Mouse (Mus musculus): Measurements from ENCODE around the gene Vasn.

Gene Vasn

DNA sequence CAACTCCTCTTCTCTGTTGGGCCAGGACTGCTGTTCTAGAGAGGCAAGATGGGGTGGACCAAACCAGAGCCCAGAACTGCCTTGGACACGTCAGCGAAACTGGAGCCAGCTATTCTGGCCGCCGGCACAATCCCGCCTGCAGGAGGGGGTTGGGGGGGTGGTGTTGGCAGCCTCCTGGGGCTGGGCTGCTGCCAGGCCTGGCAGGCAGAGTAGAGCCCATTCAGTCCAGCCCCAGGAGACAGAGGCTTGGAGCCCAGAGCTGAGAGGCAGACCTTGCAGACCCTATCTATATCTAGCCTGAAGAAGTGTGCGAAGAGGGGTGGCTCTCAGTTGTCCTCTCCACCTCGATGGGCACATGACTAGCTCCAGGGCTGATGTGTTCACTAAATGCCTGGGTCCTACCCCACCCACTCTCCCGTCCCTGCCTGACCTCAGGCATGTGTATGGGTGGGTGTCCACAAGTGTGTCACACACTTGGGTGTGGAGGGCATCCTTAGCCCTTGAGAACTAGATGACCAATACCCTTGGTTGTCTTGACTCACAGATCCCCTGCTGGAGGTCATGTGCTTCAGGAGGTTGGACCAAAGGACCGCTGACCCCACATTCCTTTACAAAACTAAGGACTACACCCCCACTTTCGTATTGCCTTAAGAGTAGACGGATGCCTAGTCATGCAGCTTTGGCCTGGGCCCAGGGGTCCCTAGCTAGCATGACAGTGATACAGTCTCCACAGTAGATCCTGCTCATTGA is 4.1 kb downstream of the Vasn start:
- peak; percentile 78 for DNase-seq (ENCODE audit: low spot score)

DNA sequence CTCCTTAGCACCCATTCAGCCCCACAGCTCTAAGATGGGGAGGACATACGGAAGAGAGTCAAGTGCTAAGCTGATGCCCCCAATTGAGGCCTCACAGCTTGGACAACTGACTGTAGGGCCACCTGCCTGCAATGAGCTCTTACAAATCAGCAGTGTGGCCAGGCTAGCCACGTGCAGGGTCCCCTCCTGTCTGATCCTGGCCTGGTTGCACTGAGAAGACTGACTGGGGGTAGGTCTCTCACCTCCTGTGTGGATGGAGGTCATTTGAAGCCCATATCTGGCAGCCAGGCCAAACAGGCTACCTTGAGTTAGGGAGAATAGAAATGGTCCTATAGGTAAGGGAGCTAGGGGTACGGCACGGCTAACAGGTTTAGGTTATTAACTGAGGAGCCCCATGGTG is 6.1 kb downstream of the Vasn start:
- DNase-seq (ENCODE audit: low spot score): no peak

- no peak for DNase-seq (ENCODE audit: low spot score)
Measured at GRCm38 (mm10) chr16:4646831-4647230, 7.1 kb downstream of the Vasn start.

DNA sequence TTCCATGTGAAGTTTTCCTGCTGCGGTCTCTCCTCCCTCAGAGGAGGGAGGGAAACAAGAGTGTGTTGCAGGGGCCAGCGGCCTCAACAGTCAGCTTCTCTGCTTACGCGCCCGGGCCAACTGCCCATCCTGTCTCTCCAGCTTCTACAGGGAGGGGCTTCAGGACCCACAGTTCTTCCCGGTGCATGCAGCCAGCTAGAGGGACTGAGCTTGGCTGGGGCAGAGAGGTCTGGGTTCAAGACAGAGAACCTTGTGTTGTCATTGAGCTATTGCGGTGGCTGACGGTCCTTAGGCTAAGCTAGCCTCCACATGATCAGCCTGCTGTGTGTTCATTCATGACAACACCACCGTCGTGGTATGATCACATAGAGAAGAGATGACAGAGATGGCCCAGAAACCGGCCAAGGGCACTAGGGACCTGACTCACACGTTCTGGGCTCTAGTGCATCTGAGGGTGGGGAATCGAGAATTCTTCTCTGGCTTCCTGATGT is 8.0 kb downstream of the Vasn start:
- DNase-seq (ENCODE audit: low spot score): no peak

- no peak for DNase-seq (ENCODE audit: low spot score)
Measured at GRCm38 (mm10) chr16:4648416-4649023, 8.8 kb downstream of the Vasn start.

DNA sequence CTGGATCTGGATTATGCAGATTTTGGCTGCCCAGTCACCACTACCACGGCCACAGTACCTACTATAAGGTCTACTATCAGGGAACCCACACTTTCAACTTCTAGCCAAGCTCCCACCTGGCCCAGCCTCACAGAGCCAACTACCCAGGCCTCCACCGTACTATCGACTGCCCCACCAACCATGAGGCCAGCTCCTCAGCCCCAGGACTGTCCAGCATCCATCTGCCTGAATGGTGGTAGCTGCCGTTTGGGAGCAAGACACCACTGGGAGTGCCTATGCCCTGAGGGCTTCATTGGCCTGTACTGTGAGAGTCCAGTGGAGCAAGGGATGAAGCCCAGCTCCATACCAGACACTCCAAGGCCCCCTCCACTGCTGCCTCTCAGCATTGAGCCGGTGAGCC is 9.5 kb downstream of the Vasn start:
- DNase-seq (ENCODE audit: low spot score): no peak

- peak; percentile 6 for DNase-seq (ENCODE audit: low spot score)
Measured at GRCm38 (mm10) chr16:4649692-4650091, 10.0 kb downstream of the Vasn start.

DNA sequence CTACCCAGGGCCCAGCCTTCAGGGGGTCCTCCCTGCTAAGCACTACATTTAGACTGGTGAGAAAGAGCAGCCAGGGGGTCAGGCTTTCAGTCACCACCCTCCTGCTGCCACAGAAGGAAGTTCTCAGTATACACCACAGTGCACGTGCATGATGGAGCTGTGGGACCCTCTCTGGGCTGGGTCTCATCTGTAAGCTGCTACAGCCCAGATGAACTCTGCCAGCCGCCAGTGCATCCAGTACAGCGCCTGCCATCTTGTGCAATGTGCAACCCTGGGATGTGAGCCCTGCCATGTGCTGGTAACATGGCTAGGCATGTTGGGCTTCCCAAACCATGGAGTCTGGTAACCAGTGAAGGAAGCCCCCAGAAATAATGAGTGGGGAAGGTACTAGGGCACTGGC is 10.4 kb downstream of the Vasn start:
- peak; percentile 4 for DNase-seq (ENCODE audit: low spot score)

DNA sequence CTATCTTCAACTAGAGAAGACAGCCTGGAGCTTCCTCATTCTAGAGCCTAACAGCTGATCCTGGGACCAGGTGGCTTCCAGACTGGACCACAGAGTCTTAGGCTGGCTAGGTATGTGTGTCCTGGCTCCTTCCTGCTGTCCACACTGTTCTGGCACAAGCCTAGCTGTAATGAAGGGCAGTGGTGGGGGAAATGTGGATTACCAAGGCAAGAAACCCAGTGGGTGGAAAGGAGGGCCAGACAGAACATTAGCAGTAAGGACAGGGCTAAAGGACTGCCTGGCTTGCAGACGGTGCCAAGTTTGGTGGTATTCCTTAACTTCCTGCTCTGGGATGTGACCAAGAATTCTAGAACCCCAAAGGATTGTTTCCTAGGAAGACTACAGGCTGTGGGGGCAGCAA is 11.3 kb downstream of the Vasn start:
- DNase-seq (ENCODE audit: low spot score): no peak

- no peak for DNase-seq (ENCODE audit: low spot score)
Measured at GRCm38 (mm10) chr16:4651624-4652023, 11.9 kb downstream of the Vasn start.

DNA sequence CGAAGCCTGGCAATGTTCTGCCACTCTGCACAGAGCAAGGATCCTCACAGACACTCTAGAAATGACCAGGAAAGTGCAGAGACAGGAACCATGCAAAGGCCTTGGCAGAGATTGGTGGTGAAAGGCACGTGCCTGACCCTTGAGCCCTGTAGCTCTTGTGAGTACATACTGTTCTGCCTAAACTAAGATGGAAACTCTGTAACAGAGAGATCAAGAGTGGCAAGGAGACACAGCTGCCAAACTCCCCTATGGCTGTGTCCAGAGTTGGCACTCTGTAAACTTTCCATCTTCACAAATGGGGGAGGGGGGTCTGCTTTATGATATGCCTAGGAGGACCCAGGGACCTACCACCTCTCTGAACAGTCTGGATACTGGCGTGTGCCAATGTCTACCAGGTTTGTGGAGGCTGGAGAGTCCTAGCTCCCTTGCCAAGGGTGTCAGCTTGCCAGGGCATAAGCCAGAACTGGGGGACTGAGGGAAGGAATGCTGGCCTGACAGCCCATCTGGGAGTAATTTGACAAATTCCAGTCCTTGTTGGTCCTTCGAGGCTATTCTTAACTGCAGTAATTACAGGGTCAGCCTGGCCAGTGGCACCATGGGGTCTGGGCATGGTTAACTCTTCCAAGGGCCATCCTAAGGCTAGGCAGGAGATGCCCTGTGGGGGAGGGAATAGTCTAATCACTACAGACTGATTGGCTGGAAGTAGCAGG is 13.1 kb downstream of the Vasn start:
- peak; percentile 62 for DNase-seq (ENCODE audit: low spot score)

DNA sequence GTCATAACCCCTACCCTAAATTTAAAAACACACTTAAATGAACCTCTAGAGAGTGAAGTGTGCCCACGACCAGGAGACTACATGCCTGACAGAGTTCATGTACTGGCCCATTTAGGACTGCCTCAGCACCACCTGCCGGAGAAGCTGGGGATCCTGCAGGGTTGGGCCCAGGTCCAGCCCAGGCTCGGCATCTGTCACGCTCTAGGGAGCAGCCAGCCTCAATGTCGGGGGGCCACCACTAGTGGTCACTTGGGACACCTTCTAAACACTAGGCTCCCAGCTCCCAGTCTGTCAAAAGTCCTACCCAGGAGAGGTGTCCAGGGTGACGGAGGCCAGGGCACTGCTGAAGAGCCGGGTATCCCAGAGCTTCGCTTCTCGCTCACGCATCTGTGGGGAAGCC is 15.0 kb downstream of the Vasn start:
- peak; percentile 6 for DNase-seq (ENCODE audit: low spot score)

GRCm38 (mm10) chr16:4655251-4655734 is 15.6 kb downstream of the Vasn start:
- peak; percentile 6 for DNase-seq (ENCODE audit: low spot score)

DNA sequence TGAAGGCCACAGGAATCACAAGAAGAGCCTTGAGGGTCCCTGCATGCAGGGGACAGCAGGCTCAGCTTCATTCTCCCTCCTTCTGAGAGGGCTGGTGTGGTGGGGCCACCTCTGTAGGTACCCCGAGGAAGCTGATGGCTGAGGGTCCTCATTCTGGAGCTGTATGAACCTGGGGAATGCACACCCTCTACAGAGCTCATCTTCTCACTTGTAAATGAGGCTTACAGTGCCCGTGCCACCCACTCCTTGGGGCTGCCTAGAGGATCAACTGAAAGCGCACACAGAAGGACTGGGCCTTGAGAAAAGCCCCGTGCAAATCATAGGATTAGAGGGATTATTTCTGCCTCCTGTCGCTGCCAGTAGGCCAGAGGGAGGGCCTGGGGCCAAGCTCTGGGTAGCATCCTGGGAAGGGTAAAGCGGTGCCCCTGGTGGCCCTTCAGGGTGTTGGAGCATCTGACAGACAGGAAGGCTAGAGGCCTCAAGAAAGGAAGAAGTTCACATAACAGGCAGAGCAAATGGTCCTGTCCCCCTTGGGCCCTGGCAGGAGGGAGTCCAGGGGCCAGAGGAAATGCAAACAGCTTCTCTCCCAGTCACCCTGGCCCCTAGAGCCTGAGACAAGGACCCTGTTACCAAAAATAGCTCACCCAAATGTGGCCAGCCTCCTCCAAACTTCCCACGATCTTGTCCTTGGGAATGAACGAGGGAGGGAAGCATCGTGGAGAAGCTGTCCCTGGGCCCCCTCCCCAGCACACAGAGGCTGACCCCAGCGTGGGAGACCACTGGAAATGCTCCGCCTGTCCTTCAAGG is 16.2 kb downstream of the Vasn start:
- no peak for DNase-seq (ENCODE audit: low spot score)

DNA sequence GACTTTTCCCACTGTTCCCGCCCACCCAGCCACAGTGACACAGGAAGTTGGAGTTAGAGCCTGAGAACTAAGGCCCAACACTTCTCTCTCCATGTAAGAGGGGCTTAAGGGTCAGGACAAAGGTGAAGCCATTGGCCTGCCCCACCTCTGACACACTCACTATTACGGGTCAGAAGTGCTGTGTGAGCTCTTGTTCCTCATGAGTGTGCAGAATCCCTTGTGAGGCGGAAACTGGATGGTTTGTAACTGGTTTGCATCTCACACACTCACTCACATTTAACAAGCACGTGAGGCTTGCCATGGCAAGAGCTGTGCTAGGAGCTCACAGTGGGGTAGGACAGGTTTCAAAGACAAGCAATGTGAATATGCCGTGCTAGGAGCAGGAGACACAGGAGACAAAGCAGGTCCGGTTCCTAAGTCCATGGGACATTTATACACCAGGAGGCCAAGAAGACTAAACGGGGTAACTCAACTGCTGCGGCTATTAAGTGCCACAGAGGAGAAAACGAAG is 16.9 kb downstream of the Vasn start:
- DNase-seq (ENCODE audit: low spot score): no peak

DNA sequence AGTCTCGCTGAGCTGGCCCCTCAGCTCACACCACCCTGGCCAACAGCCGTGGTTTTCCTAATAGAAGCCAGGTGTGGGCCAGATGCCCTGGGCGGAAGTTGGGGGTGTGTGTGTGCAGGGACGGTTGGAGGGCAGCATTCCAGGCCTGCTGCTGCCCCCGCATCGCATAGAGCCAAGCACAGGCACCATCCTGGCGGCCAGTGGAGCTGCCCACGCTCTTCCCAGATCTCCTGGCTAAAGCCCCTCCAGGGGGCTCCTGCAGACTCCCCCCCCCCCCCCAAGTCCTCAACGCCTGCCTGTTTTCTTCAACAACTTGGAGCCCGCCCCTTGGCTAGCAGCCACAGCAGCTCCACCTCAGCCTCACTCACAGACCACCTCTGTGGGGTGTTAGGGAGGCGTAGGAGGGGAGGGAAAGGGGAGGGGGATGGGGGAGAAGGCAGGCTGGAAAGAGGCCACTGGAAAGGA is 19.1 kb downstream of the Vasn start:
- peak; percentile 55 for DNase-seq (ENCODE audit: low spot score)

DNA sequence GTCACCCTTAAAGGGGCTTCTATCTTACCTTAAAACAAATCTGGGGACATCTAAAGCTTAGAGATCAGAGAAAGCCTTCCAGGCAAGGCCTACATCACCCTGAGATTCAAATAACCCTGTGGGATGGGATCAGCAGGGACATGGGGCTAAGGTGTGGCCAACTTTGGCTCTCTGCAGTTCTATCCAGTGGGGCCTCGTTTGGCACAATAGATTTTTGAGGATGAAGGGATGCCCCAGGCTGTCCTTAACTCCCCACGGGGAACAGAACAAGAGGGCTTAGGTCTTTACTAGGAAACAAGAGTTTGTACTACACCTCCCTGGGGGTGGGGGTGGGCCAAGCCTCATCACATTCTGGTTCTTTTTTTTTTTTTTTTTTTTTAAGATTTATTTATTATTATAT is 19.6 kb downstream of the Vasn start:
- DNase-seq (ENCODE audit: low spot score): no peak

GRCm38 (mm10) chr16:4661605-4662004 is 21.9 kb downstream of the Vasn start:
- no peak for DNase-seq (ENCODE audit: low spot score)

GRCm38 (mm10) chr16:4663806-4664205 is 24.1 kb downstream of the Vasn start:
- DNase-seq (ENCODE audit: low spot score): no peak

DNA sequence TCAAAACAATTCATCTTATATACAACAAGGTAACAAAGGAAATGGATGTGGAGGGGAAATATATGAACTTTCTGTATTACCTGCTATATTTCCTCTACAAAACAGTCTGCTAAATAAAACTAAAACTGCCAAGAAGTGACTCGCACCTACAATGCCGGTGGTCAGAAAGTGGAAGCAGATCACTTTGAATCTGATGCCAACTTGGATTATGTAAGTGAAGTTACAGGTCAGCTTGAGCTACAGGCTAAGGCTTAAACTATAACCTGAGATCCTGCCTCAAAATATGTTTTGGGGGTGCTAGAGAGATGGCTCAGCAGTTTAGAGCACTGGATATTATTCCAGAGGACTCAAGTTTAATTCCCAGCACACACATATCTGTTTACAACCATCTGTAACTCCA is 26.0 kb downstream of the Vasn start:
- DNase-seq (ENCODE audit: low spot score): no peak

DNA sequence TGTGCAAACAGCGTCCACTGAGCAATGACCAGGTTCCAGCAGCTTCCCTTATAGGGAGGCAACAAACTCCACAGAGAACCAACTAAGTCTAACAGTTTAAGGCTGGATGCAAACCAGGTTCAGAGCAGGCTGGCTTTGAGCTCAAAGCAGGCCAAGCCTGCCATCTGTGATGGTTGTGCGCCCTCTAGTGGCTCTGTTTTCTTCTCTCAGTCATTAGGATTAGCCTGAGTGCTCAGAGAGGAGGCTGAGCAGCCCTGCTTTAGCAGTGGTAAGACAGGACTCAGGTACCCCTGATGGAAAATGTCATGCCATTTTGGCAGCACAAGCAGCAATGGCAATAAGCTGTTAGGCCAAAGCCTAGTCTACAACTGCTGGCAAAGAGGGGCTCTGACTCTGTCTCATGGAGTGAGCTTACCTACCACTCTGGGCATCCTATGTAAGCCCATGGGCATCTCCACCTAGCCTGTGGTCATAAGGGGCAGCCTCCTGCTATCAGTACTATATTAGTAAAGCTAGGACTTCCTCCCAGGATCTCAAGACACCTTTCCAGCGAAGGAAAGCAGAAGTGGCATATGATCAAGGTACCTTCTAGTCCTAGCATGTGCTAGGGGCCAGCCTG is 27.6 kb downstream of the Vasn start:
- peak; percentile 66 for DNase-seq (ENCODE audit: low spot score)
